Mouse (Mus musculus) small intestine, adult 2 months (tissue): ENCODE results near the gene Rnf150. TPM values are rescaled to one million over a fixed set of nuclear protein-coding genes. Genes with fewer than 3 reads are reported as not detected.

Source experiments
- H3K27ac ChIP-seq: fragments of 200-500 bp; 2 replicates; pipeline ENCODE4 v1.5.1; 2012; ENCODE audit warnings: low read depth, low read length, control low read depth, inconsistent platforms; ENCODE audit not compliant: insufficient read depth
- H3K27me3 ChIP-seq: fragments of 200-500 bp; 2 replicates; pipeline ENCODE4 v1.6.1; 2012; ENCODE audit warnings: mild to moderate bottlenecking, moderate library complexity, low read length, inconsistent platforms; ENCODE audit not compliant: control insufficient read depth, insufficient read depth
- H3K36me3 ChIP-seq: fragments of 200-500 bp; 2 replicates; pipeline ENCODE4 v1.6.1; 2012; ENCODE audit warnings: mild to moderate bottlenecking, low read length, control low read depth, inconsistent platforms; ENCODE audit not compliant: control insufficient read depth, insufficient read depth
- H3K4me1 ChIP-seq: fragments of 200-500 bp; 2 replicates; pipeline ENCODE4 v1.6.1; 2012; ENCODE audit warnings: low read length, inconsistent platforms, mixed read lengths; ENCODE audit not compliant: control insufficient read depth, insufficient read depth, insufficient read length
- H3K4me3 ChIP-seq: fragments of 200-500 bp; 2 replicates; pipeline ENCODE4 v1.5.1; 2012; ENCODE audit warnings: low read depth, mild to moderate bottlenecking, control low read depth, inconsistent platforms, low read length, moderate library complexity
- CTCF ChIP-seq: fragments of 200-500 bp; IDR thresholded peaks from 2 replicates; pipeline ENCODE4 v1.5.1; 2012; ENCODE audit warnings: low read depth, mild to moderate bottlenecking, control low read depth, inconsistent platforms, low read length, moderate library complexity, mixed read lengths; ENCODE audit not compliant: insufficient replicate concordance, insufficient read length; ENCODE audit errors: extremely low read depth
- POLR2A ChIP-seq: fragments of 200-500 bp; IDR thresholded peaks from 2 replicates; pipeline ENCODE4 v1.6.1; 2012; ENCODE audit warnings: low read depth, mild to moderate bottlenecking, control low read depth, inconsistent platforms, low read length, moderate library complexity
- WGBS: fragments of 180-500 bp; shearing (Covaris S2); methylation state at CpG from one replicate; pipeline ENCODE4 v1.1.7; 2018; 5-methylcytosine and 5-hydroxymethylcytosine counted together
- polyA plus RNA-seq: library from polyadenylated mRNA; depleted of rRNA; stranded (reverse); fragments of >200 nt; gene quantifications from 2 replicates; pipeline ENCODE4 v1.2.3, GENCODE M21; 2012

Gene Rnf150
- polyA plus RNA-seq, 1 experiment: 0.32 TPM

GRCm38 (mm10) chr8:82866251-82866650 lies 3.1 kb downstream of the Rnf150 start:
- WGBS: 66% methylated on average over 1 of the region's 1 CpGs
- H3K27me3 ChIP-seq: peaks cover 9% of the 10 kb centered on the region
- no peak overlapping the region for H3K4me3 ChIP-seq
- H3K36me3 ChIP-seq: no peaks in the 10 kb centered on the region
- no peak overlapping the region for H3K27ac ChIP-seq
- TF ChIP-seq CTCF: no peak
- TF ChIP-seq POLR2A: no peak
- H3K4me1 ChIP-seq: no peaks in the 10 kb centered on the region; the same call in 1 of the 2 replicates

- no peaks in the 10 kb centered on the region for H3K27me3 ChIP-seq
- H3K4me1 ChIP-seq: no peaks in the 10 kb centered on the region
- WGBS: 63% methylated on average over 4 of the region's 4 CpGs
- no peak overlapping the region for H3K4me3 ChIP-seq
- H3K36me3 ChIP-seq: no peaks in the 10 kb centered on the region
- no peak overlapping the region for H3K27ac ChIP-seq
- TF ChIP-seq CTCF: no peak
- no peak for TF ChIP-seq POLR2A
Observed at GRCm38 (mm10) chr8:82870840-82871490, 7.8 kb downstream of the Rnf150 start.

- no peaks in the 10 kb centered on the region for H3K4me1 ChIP-seq
- 77% methylated on average over 4 of the region's 4 CpGs for WGBS
- no peaks in the 10 kb centered on the region for H3K36me3 ChIP-seq
- no peak overlapping the region for H3K27ac ChIP-seq
- TF ChIP-seq CTCF (no peak), POLR2A (no peak)
- H3K4me3 ChIP-seq: no peak overlapping the region
- no peaks in the 10 kb centered on the region for H3K27me3 ChIP-seq
Observed at GRCm38 (mm10) chr8:82871986-82872385, 8.8 kb downstream of the Rnf150 start.

GRCm38 (mm10) chr8:82874102-82874501 lies 10.9 kb downstream of the Rnf150 start:
- no peak overlapping the region for H3K27ac ChIP-seq
- no peaks in the 10 kb centered on the region for H3K4me1 ChIP-seq
- no peaks in the 10 kb centered on the region for H3K27me3 ChIP-seq
- H3K36me3 ChIP-seq: no peaks in the 10 kb centered on the region
- TF ChIP-seq POLR2A (no peak), CTCF (no peak)
- no peak overlapping the region for H3K4me3 ChIP-seq
- WGBS: 75% methylated on average over 2 of the region's 2 CpGs

- Histone ChIP-seq H3K4me3 (no peak overlapping the region), H3K4me1 (no peaks in the 10 kb centered on the region), H3K36me3 (no peaks in the 10 kb centered on the region), H3K27ac (no peak overlapping the region), H3K27me3 (no peaks in the 10 kb centered on the region)
- 70% methylated on average over 7 of the region's 7 CpGs for WGBS
- TF ChIP-seq CTCF: no peak
- TF ChIP-seq POLR2A: no peak
Observed at GRCm38 (mm10) chr8:82875135-82875534, 12.0 kb downstream of the Rnf150 start.

GRCm38 (mm10) chr8:82884480-82884879 lies 21.3 kb downstream of the Rnf150 start:
- WGBS: 78% methylated on average over 4 of the region's 4 CpGs
- Histone ChIP-seq H3K36me3 (no peaks in the 10 kb centered on the region), H3K4me1 (no peaks in the 10 kb centered on the region), H3K27ac (no peak overlapping the region), H3K4me3 (no peak overlapping the region), H3K27me3 (no peaks in the 10 kb centered on the region)
- TF ChIP-seq CTCF (no peak), POLR2A (no peak)

GRCm38 (mm10) chr8:82887234-82887633 lies 24.1 kb downstream of the Rnf150 start:
- TF ChIP-seq POLR2A (no peak), CTCF (no peak)
- Histone ChIP-seq H3K4me3 (no peak overlapping the region), H3K27ac (no peak overlapping the region), H3K27me3 (no peaks in the 10 kb centered on the region), H3K4me1 (no peaks in the 10 kb centered on the region), H3K36me3 (no peaks in the 10 kb centered on the region)
- whole genome bisulfite sequencing: 89% methylated on average over 4 of the region's 4 CpGs

- Histone ChIP-seq H3K36me3 (no peaks in the 10 kb centered on the region), H3K4me1 (no peaks in the 10 kb centered on the region), H3K4me3 (no peak overlapping the region), H3K27ac (no peak overlapping the region), H3K27me3 (no peaks in the 10 kb centered on the region)
- no peak for TF ChIP-seq POLR2A
- no peak for TF ChIP-seq CTCF
- 84% methylated on average over 10 of the region's 10 CpGs for WGBS
Observed at GRCm38 (mm10) chr8:82889062-82889720, 26.0 kb downstream of the Rnf150 start.
